Mouse (Mus musculus) B cell, adult 2 months (primary cell): Measurements from ENCODE around the gene Prune1.

Experiments used
- DNase-seq, 2 experiments: peaks; one replicate each; pipeline ENCODE4 v3.0.0; 2022

The Prune1 gene

DNA sequence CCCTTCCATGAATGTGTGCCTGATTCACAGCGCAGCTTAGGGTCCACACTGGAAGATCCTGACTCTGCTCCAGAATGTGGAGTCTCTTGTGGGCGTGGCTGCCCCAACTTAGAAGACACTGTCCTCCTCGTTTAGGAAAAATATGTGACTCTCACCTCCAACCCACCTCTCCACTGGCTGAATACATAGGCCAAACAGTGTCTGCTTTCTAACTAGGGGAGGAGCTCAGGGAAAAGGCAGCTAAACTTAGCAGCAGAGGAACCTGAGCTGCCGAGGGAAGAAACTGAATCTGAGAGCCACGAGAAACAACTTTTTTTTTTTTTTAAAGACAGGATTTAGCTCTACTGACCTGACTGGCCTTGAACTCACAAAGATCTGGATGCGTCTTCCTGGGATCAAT, 6.7 kb downstream of the Prune1 start:
- DNase-seq, result no peak

GRCm38 (mm10) chr3:95274453-95274852, 7.4 kb downstream of the Prune1 start:
- DNase-seq, result no peak

DNA sequence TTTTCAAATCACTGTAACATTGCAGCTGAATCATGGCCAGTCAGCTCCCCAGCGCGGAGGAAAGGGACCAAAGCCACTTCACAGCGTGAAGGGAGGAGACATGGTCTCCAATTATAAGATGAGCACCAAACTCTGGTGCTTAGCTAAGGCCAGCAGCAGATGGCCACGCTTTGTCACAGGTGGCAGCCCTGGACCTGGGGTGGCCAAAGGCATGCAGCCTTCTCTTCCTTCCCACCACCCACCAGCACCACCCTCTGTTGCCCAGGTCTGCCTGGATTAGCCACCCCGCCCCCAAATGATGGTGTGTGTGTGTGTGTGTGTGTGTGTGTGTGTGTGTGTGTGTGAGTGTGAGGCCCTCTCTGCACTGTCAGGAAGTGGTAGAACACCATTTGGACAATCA, 8.4 kb downstream of the Prune1 start:
- no peak for DNase-seq

DNA sequence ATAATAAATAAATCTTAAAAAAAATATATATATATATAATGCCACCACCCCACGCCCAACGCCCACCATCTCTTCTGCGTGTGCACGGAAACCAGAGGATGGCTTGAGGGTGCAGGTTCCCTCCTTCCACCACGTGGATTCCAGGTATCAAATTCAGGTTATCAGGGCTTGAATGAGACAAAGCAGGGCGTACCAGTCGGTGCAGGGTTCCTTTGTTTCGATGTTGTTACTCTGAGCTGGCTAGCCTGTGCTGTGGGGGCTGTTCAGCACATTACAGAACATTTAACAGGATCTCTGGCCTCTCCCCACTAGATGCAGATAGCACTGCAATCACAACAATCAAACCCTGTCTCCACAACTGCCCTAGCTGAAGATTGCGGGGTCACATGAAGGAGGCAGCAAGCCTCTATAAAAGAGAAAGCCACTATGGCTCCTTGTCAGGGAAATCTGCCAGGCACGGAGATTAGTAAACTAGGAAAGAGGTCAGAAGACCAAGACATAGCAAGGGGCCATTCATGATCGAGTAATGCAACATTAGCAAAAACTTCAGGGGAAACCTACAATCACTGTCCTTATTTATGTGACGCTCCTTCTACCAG, 11.0 kb downstream of the Prune1 start:
- no peak for DNase-seq

DNA sequence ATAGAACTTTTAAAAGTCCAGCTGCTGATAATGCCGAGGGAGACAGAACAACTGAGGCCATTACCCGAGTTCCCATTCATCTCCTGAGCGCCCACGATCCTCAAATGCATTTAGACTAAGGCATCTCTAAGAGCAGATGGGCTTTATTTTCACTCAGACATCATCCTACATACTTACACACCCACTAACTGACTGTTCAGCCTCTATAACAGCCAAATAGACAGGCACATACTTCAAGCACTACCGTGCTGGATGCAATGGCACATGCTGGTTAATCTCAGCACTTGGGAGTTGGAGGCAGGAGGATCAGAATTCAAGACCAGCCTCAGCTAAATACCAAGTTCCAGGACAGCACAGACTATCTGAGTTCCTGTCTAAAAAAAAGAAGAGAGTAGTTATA, 12.1 kb downstream of the Prune1 start:
- DNase-seq, result no peak

- DNase-seq, result no peak
These were observed 14.0 kb downstream of the Prune1 start for GRCm38 (mm10) chr3:95267855-95268254.

- DNase-seq, result no peak
These were observed 15.8 kb downstream of the Prune1 start for GRCm38 (mm10) chr3:95266052-95266451.

GRCm38 (mm10) chr3:95264724-95265123, 17.2 kb downstream of the Prune1 start:
- DNase-seq, result no peak

DNA sequence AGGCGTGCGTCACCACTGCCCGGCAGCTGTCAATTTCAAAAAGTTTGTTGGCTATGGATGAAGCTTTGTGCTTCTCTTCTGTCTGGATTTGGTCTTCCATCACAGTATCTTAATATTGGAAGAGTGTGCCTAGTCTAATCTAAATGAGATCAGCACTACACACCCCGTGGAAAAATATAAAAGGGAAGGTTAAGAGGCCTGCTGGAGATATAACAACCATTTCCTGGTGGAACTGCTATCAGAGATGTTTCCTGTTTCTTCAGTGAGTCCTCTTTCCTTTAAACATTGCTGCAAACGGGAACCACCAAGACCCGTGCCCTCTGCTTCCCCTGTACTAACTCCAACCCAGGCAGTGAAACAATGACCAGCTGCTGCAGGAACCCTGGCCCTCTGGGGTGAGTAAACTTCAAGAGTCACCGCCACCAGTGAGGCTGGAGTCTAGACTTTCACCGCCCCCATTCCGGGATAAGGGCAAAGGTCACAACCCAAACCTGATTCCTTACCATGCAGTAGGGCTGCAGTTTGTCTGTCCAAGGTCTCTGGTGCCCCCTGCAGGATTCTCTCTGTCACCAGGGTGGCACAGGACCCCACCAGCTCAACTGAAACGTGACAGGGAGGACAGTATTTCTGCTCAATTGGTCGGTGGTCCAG, 18.7 kb downstream of the Prune1 start:
- peak; percentile 85 to 87 for DNase-seq

GRCm38 (mm10) chr3:95261975-95262374, 19.9 kb downstream of the Prune1 start:
- DNase-seq, result no peak

GRCm38 (mm10) chr3:95256931-95257330, 24.9 kb downstream of the Prune1 start:
- no peak for DNase-seq

DNA sequence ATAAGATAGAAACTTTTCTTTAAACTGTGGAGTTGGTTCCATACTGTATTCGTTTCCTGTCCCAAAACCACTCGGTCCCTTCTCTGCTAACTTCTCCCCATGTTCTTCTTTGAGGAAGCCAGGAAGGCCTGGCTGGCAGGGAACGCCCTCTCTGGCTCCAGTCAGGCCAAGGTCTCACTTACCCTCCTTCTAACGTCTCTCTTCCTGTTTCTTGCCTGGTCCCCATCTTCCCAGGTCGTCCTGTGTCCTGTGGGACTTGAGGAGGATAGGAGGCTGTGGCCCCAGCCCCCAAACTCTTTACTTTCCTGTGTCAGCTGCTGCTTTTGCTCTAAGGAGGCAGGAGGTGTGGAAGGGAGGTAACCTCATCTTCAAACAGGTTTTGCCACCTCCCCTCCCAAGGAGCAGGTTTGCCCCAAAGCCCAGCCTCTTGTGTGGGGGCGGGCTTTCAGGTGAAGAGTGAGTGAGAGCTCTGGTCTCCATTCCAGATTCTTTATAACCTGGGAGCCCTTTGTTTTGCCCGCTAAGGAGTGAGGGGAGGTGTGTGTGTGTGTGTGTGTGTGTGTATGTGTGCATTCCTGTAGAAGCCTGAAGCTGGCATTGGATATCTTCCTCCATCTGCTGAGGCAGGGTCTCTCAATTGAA, 31.0 kb downstream of the Prune1 start, which contains the start of gene Bnipl:
Gene Bnipl (minus strand): TSS at position 411 of the 642 bp plus-strand sequence.
- DNase-seq, result no peak

- DNase-seq, result no peak
These were observed 31.5 kb downstream of the Prune1 start for GRCm38 (mm10) chr3:95250361-95250760.

DNA sequence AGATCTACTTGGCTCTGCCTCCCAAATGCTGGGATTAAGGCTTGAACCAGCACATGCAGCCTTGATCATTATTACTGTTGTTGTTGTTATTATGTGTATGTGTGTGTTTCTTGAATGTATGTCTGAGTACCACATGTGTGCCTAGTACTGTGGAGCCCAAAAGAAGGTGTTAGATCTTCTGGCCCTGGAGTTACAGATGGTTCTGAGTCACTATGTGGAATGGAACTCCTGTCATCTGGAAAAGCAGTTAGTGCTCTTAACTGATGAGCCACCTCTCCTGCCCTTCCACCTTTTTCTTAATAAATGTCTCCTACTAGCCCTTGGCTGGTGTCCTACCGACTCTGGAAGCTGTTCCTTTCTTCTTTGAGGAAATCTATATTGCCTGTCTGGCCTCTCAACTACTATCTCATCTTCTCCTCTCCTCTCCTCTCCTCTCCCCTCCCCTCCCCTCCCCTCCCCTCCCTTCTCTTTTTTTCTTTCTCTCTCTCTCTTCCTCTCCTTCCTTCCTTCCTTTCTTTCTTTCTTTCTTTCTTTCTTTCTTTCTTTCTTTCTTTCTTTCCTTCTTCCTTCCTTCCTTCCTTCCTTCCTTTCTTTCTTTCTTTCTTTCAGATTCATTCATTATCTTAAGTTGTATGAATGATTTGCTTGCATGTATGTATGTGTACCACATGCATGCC, 34.1 kb downstream of the Prune1 start:
- no peak for DNase-seq

DNA sequence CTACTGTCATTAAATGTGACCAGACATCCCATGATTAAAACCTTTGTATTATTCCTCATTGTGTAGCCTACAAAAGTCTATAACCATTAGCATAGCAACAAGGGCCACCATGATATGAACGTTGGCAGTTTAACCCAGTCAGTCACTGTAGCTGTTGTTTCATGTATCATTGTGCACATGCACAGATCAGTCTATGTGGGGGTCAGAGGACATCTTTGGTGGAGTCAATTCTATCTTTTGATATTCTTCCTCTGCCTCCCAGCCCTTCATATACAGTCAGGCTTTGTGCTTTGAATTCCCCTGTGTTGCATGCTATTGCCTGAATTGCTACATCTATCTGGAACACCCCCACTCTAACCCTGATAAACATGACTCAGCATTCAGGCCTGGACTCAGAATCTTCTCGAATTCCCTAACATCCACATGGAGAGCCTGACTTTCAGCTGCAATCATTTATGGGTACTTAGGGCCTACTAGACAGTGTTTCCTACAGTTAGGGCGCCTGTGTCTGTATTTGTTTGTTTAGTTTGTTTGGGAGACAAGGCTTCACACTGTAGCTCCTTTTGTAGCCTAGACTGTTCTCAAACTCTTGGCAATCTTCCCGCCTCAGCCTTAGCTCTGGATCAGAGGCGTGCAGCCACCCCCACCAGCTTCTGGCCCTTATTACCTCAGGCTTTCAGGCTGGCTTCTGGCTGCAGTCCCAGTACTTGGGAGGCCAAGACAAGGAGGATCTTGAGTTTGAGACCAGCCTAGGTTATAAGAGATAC, 35.2 kb downstream of the Prune1 start:
- no peak for DNase-seq

- no peak for DNase-seq
These were observed 38.8 kb downstream of the Prune1 start for GRCm38 (mm10) chr3:95243086-95243485.

DNA sequence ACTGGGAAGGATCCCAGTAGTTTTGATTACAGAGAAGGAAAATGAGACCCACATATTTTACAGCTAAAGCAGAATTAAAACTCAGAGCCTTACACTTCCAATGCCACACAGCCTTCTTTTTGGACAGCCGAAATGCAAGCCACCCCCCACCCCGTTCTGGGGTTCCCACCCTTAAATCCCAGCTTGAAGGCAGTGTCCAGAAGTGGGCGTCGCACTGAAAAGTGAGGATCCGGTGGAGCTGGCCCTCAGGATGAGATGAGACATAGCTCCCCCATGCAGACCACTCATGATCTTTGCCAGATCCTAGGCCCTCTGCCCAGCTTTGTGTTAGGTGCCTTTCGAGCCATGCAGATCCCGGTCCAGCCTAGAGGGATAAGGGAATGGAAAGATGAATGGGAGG, 40.4 kb downstream of the Prune1 start, which contains the start of gene Gm128:
Gene Gm128 (minus strand): TSS at position 101 of the 400 bp plus-strand sequence.
- DNase-seq, result no peak

- DNase-seq, result no peak
These were observed 41.0 kb downstream of the Prune1 start for GRCm38 (mm10) chr3:95240900-95241299.

GRCm38 (mm10) chr3:95239971-95240370, 41.9 kb downstream of the Prune1 start:
- no peak for DNase-seq

- no peak for DNase-seq
These were observed 42.9 kb downstream of the Prune1 start for GRCm38 (mm10) chr3:95239022-95239421.

DNA sequence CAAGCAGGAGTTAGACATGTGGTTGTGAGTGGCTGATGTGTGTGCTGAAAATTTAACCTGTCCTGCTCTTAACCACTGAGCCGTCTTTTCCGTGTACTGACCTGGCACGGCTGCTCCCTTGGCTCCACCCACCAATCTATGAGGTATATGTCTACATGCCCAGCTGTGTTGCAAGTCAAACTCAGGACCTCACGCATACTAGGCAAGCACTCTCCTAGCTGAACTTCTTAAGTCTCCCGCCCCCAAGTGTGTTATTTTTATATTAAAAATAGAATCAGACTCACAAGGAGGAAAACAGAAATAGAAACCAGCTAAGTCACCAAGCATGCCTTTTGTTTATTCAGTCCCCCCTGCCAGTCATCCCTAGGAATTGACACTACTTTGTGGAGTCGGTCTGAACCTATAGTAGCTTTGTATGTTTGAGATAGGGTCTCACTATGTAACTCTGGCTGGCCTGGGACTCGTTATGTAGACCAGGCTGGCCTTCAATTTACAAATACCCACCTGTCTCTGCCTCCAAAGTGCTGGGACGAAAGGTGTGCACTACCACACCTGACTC, 44.3 kb downstream of the Prune1 start:
- no peak for DNase-seq
